Mouse (Mus musculus) spleen, postnatal 4 days (tissue): ENCODE measurements around the gene Atp2a1.
A peak's percentile ranks its signal among the peaks of the same experiment; 100 is the strongest.

Experiments
- DNase-seq, 2 experiments: peaks; one replicate each; pipeline ENCODE4 v3.0.0; 2022; ENCODE audit warnings: low spot score in 2 of 2

The Atp2a1 gene

GRCm38 (mm10) chr7:126452244-126452643 lies 10.7 kb downstream of the Atp2a1 start:
- no peak for DNase-seq

GRCm38 (mm10) chr7:126450641-126451040 lies 12.3 kb downstream of the Atp2a1 start:
- no peak for DNase-seq

- DNase-seq = peak in 1 of 2 experiments; percentile 60
Observed at GRCm38 (mm10) chr7:126449991-126450390, 12.9 kb downstream of the Atp2a1 start.

- DNase-seq = peak in 1 of 2 experiments; percentile 63
Observed at GRCm38 (mm10) chr7:126448481-126448880, 14.4 kb downstream of the Atp2a1 start.

- peak in 1 of 2 experiments; percentile 61 for DNase-seq
Observed at GRCm38 (mm10) chr7:126446217-126446616, 16.7 kb downstream of the Atp2a1 start.

- DNase-seq = no peak
Observed at GRCm38 (mm10) chr7:126445104-126445815, 17.6 kb downstream of the Atp2a1 start.

- no peak for DNase-seq
Observed at GRCm38 (mm10) chr7:126444536-126444935, 18.4 kb downstream of the Atp2a1 start.

- peak in 1 of 2 experiments; percentile 59 for DNase-seq
Observed at GRCm38 (mm10) chr7:126443997-126444396, 18.9 kb downstream of the Atp2a1 start.

GRCm38 (mm10) chr7:126440134-126440533 lies 22.8 kb downstream of the Atp2a1 start:
- DNase-seq = no peak

GRCm38 (mm10) chr7:126436851-126437250 lies 26.1 kb downstream of the Atp2a1 start:
- peak; percentile 67 to 90 for DNase-seq

GRCm38 (mm10) chr7:126435801-126436200 lies 27.1 kb downstream of the Atp2a1 start:
- DNase-seq = no peak

- DNase-seq = no peak
Observed at GRCm38 (mm10) chr7:126434726-126435125, 28.2 kb downstream of the Atp2a1 start.

GRCm38 (mm10) chr7:126430167-126430566 lies 32.7 kb downstream of the Atp2a1 start:
- DNase-seq = no peak

- no peak for DNase-seq
Observed at GRCm38 (mm10) chr7:126429503-126429898, 33.4 kb downstream of the Atp2a1 start.

GRCm38 (mm10) chr7:126428631-126429502 lies 34.0 kb downstream of the Atp2a1 start, which contains the start of gene Rabep2:
Gene Rabep2, plus strand, starts transcription at chr7:126428759.
- peak; percentile 86 to 94 for DNase-seq

- no peak for DNase-seq
Observed at GRCm38 (mm10) chr7:126428154-126428553, 34.8 kb downstream of the Atp2a1 start.

GRCm38 (mm10) chr7:126427323-126427860 lies 35.5 kb downstream of the Atp2a1 start:
- DNase-seq = no peak

- no peak for DNase-seq
Observed at GRCm38 (mm10) chr7:126424161-126424560, 38.7 kb downstream of the Atp2a1 start.

GRCm38 (mm10) chr7:126421756-126422155 lies 41.2 kb downstream of the Atp2a1 start:
- DNase-seq = no peak

GRCm38 (mm10) chr7:126418496-126418895 lies 44.4 kb downstream of the Atp2a1 start:
- DNase-seq = no peak

- no peak for DNase-seq
Observed at GRCm38 (mm10) chr7:126417606-126418005, 45.3 kb downstream of the Atp2a1 start.

- DNase-seq = no peak
Observed at GRCm38 (mm10) chr7:126417045-126417444, 45.9 kb downstream of the Atp2a1 start.
